Mouse (Mus musculus) midbrain, embryonic 12.5 days (tissue): ENCODE results near the gene Ifitm3. TPM values are rescaled to one million over a fixed set of nuclear protein-coding genes. Genes with fewer than 3 reads are reported as not detected.
A peak's percentile ranks its signal among the peaks of the same experiment; 100 is the strongest.

ENCODE experiments used
- ATAC-seq: fragments of 200-750 bp; cut with Nextera tagmentation; 2 replicates; pipeline ENCODE4 v1.8.0; 2017; ENCODE audit warnings: low read depth, moderate TSS enrichment, moderate library complexity; ENCODE audit not compliant: low FRiP score
- H3K27ac ChIP-seq: fragments of 300-500 bp; sonication (generic); replicated peaks from 2 replicates; pipeline ENCODE4 v1.5.1; 2016; ENCODE audit warnings: mild to moderate bottlenecking
- H3K27me3 ChIP-seq: fragments of 300-500 bp; sonication (generic); 2 replicates; pipeline ENCODE4 v1.6.1; 2016; ENCODE audit warnings: mild to moderate bottlenecking
- H3K36me3 ChIP-seq: fragments of 300-500 bp; sonication (generic); 2 replicates; pipeline ENCODE4 v1.6.1; 2016
- H3K4me1 ChIP-seq: fragments of 300-500 bp; sonication (generic); 2 replicates; pipeline ENCODE4 v1.6.1; 2016
- H3K4me2 ChIP-seq: fragments of 300-500 bp; sonication (generic); replicated peaks from 2 replicates; pipeline ENCODE4 v1.6.1; 2016; ENCODE audit warnings: mild to moderate bottlenecking, moderate library complexity
- H3K4me3 ChIP-seq: fragments of 300-500 bp; sonication (generic); 2 replicates; pipeline ENCODE4 v1.5.1; 2016; ENCODE audit warnings: mild to moderate bottlenecking
- H3K9ac ChIP-seq: fragments of 300-500 bp; sonication (generic); replicated peaks from 2 replicates; pipeline ENCODE4 v1.6.1; 2016; ENCODE audit warnings: mild to moderate bottlenecking, moderate library complexity
- H3K9me3 ChIP-seq: fragments of 300-500 bp; sonication (generic); 2 replicates; pipeline ENCODE4 v1.6.1; 2016; ENCODE audit warnings: mild to moderate bottlenecking
- WGBS: fragments of 180-500 bp; shearing (Covaris S2); methylation state at CpG from one replicate; pipeline ENCODE4 v1.1.7; 2016; 5-methylcytosine and 5-hydroxymethylcytosine counted together
- polyA plus RNA-seq: library from polyadenylated mRNA; unstranded; fragments of >200 nt; fragmentation: Nextera tagmentation; extraction: Ambion mirVana; gene quantifications from 2 replicates; pipeline ENCODE4 v1.2.1, GENCODE M21; 2016

Ifitm3 gene
- polyA plus RNA-seq, 1 experiment from 2014 or later = 16.2 TPM

- Histone ChIP-seq H3K36me3 (no peaks in the 10 kb centered on the region), H3K9ac (no peak overlapping the region; the same call in 1 of the 2 replicates), H3K4me2 (peak overlapping the region; percentile 35), H3K4me1 (peaks cover 10% of the 10 kb centered on the region; the same call in 1 of the 2 replicates), H3K9me3 (no peaks in the 10 kb centered on the region), H3K27ac (no peak overlapping the region), H3K4me3 (no peak overlapping the region), H3K27me3 (peaks cover 11% of the 10 kb centered on the region)
- 8% methylated on average over 20 of the region's 20 CpGs for WGBS
- peak; percentile 78; the same call in 1 of the 2 replicates for ATAC-seq
These were observed 1.5 kb downstream of the Ifitm3 start for GRCm38 (mm10) chr7:141008938-141009660.

GRCm38 (mm10) chr7:141008312-141008761 lies 2.2 kb downstream of the Ifitm3 start:
- Histone ChIP-seq H3K4me3 (no peak overlapping the region), H3K9ac (no peak overlapping the region), H3K9me3 (no peaks in the 10 kb centered on the region), H3K4me1 (peaks cover 10% of the 10 kb centered on the region; the same call in 1 of the 2 replicates), H3K4me2 (no peak overlapping the region), H3K27me3 (peaks cover 11% of the 10 kb centered on the region), H3K36me3 (no peaks in the 10 kb centered on the region), H3K27ac (no peak overlapping the region)
- WGBS = 3% methylated on average over 7 of the region's 7 CpGs
- no peak for ATAC-seq

GRCm38 (mm10) chr7:141006914-141007313 lies 3.7 kb downstream of the Ifitm3 start:
- Histone ChIP-seq H3K27ac (no peak overlapping the region), H3K4me1 (peaks cover 10% of the 10 kb centered on the region; the same call in 1 of the 2 replicates), H3K9me3 (no peaks in the 10 kb centered on the region), H3K4me2 (no peak overlapping the region), H3K27me3 (peaks cover 11% of the 10 kb centered on the region), H3K36me3 (no peaks in the 10 kb centered on the region), H3K4me3 (no peak overlapping the region), H3K9ac (no peak overlapping the region)
- no peak for ATAC-seq
- WGBS = 90% methylated on average over 5 of the region's 5 CpGs

GRCm38 (mm10) chr7:141006446-141006845 lies 4.1 kb downstream of the Ifitm3 start:
- Histone ChIP-seq H3K4me3 (no peak overlapping the region), H3K27ac (no peak overlapping the region), H3K36me3 (no peaks in the 10 kb centered on the region), H3K4me2 (no peak overlapping the region), H3K9ac (no peak overlapping the region), H3K9me3 (no peaks in the 10 kb centered on the region), H3K27me3 (peaks cover 11% of the 10 kb centered on the region), H3K4me1 (peaks cover 10% of the 10 kb centered on the region; the same call in 1 of the 2 replicates)
- WGBS = 90% methylated on average over 6 of the region's 6 CpGs
- ATAC-seq = no peak

GRCm38 (mm10) chr7:141003248-141004010 lies 7.1 kb downstream of the Ifitm3 start:
- H3K4me3 ChIP-seq = no peak overlapping the region
- no peak overlapping the region for H3K27ac ChIP-seq
- no peak overlapping the region for H3K4me2 ChIP-seq
- no peaks in the 10 kb centered on the region for H3K9me3 ChIP-seq
- H3K4me1 ChIP-seq = peaks cover 1% of the 10 kb centered on the region; the same call in 1 of the 2 replicates
- 85% methylated on average over 5 of the region's 5 CpGs for WGBS
- no peaks in the 10 kb centered on the region for H3K27me3 ChIP-seq
- H3K9ac ChIP-seq = no peak overlapping the region
- no peaks in the 10 kb centered on the region for H3K36me3 ChIP-seq
- ATAC-seq = no peak

- H3K4me3 ChIP-seq = no peak overlapping the region
- no peaks in the 10 kb centered on the region for H3K27me3 ChIP-seq
- H3K27ac ChIP-seq = no peak overlapping the region
- no peaks in the 10 kb centered on the region for H3K4me1 ChIP-seq
- H3K4me2 ChIP-seq = no peak overlapping the region
- H3K36me3 ChIP-seq = no peaks in the 10 kb centered on the region
- no peak overlapping the region for H3K9ac ChIP-seq
- ATAC-seq = no peak
- no peaks in the 10 kb centered on the region for H3K9me3 ChIP-seq
- WGBS = 76% methylated on average over 15 of the region's 15 CpGs
These were observed 9.5 kb downstream of the Ifitm3 start for GRCm38 (mm10) chr7:141000881-141001708.

GRCm38 (mm10) chr7:140998853-140999700 lies 11.5 kb downstream of the Ifitm3 start:
- H3K4me3 ChIP-seq = no peak overlapping the region
- no peaks in the 10 kb centered on the region for H3K9me3 ChIP-seq
- ATAC-seq = no peak
- WGBS = 94% methylated on average over 11 of the region's 11 CpGs
- no peak overlapping the region for H3K9ac ChIP-seq
- no peaks in the 10 kb centered on the region for H3K27me3 ChIP-seq
- no peaks in the 10 kb centered on the region for H3K36me3 ChIP-seq
- H3K4me1 ChIP-seq = no peaks in the 10 kb centered on the region
- no peak overlapping the region for H3K27ac ChIP-seq
- H3K4me2 ChIP-seq = no peak overlapping the region

- no peak for ATAC-seq
- Histone ChIP-seq H3K9me3 (no peaks in the 10 kb centered on the region), H3K27ac (no peak overlapping the region), H3K36me3 (no peaks in the 10 kb centered on the region), H3K4me2 (no peak overlapping the region), H3K4me3 (no peak overlapping the region), H3K9ac (no peak overlapping the region), H3K27me3 (no peaks in the 10 kb centered on the region), H3K4me1 (no peaks in the 10 kb centered on the region)
- 67% methylated on average over 1 of the region's 1 CpGs for WGBS
These were observed 12.8 kb downstream of the Ifitm3 start for GRCm38 (mm10) chr7:140997817-140998216.

- no peaks in the 10 kb centered on the region for H3K27me3 ChIP-seq
These were observed 19.4 kb downstream of the Ifitm3 start for GRCm38 (mm10) chr7:140991117-140991689.

GRCm38 (mm10) chr7:140990622-140991021 lies 19.9 kb downstream of the Ifitm3 start:
- Histone ChIP-seq H3K27ac (no peak overlapping the region), H3K4me1 (no peaks in the 10 kb centered on the region), H3K36me3 (no peaks in the 10 kb centered on the region), H3K27me3 (no peaks in the 10 kb centered on the region), H3K9me3 (no peaks in the 10 kb centered on the region), H3K9ac (no peak overlapping the region), H3K4me2 (no peak overlapping the region), H3K4me3 (no peak overlapping the region)
- no peak for ATAC-seq
- 72% methylated on average over 5 of the region's 5 CpGs for WGBS

More at GRCm38 (mm10) chr7:140991117-140991689, 19.4 kb downstream of the Ifitm3 start:
- no peak for ATAC-seq
- 89% methylated on average over 14 of the region's 14 CpGs for WGBS
- Histone ChIP-seq H3K4me2 (no peak overlapping the region), H3K9me3 (no peaks in the 10 kb centered on the region), H3K36me3 (no peaks in the 10 kb centered on the region), H3K27ac (no peak overlapping the region), H3K9ac (no peak overlapping the region), H3K4me1 (no peaks in the 10 kb centered on the region), H3K4me3 (no peak overlapping the region)

GRCm38 (mm10) chr7:140990185-140990584 lies 20.4 kb downstream of the Ifitm3 start:
- ATAC-seq = no peak
- WGBS = 82% methylated on average over 6 of the region's 6 CpGs

More at GRCm38 (mm10) chr7:140990185-140990584, 20.4 kb downstream of the Ifitm3 start:
- Histone ChIP-seq H3K27ac (no peak overlapping the region), H3K4me1 (no peaks in the 10 kb centered on the region), H3K9me3 (no peaks in the 10 kb centered on the region), H3K4me2 (no peak overlapping the region), H3K27me3 (no peaks in the 10 kb centered on the region), H3K36me3 (no peaks in the 10 kb centered on the region), H3K4me3 (no peak overlapping the region), H3K9ac (no peak overlapping the region)
